Mouse (Mus musculus): ENCODE measurements around the gene Dvl2. TPM values are rescaled to one million over a fixed set of nuclear protein-coding genes. Genes with fewer than 3 reads are reported as not detected.
A peak's percentile ranks its signal among the peaks of the same experiment; 100 is the strongest.

The Dvl2 gene
- polyA plus RNA-seq, 1 experiment from 2014 or later: 47.6 TPM

DNA sequence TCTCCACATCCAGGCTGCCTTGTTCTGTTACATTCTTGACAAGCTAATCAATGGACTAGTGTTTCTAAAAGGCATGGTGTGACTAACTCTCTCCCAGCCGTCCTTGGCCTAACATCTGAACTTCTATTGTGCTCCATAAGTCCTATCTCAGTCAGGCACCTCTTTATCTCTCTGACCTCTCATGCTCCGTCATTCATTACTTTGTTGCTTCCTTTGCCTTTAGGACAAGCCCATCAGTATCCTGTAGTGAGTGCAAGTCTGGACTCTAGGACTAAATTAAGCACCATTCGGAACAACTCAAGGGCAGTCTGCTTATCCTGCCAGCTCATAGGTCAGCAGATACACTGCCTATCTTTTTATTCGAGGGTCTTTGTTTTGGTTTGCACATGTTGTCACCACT is 24.1 kb upstream of the Dvl2 start:
- no peak overlapping the region for H3K4me2 ChIP-seq (ENCODE audit: low read depth, low read length, severe bottlenecking)
- H3K9ac ChIP-seq (ENCODE audit: low read length): no peak overlapping the region
- H3K4me3 ChIP-seq (ENCODE audit: low read depth, low read length): no peak overlapping the region
- no peak overlapping the region for H3K27ac ChIP-seq (ENCODE audit: low read depth, low read length)
- H3K27me3 ChIP-seq (ENCODE audit: control insufficient read depth, insufficient read depth, low read length): no peaks in the 10 kb centered on the region
- 89% methylated on average over 4 of the region's 4 CpGs for WGBS
- DNase-seq (ENCODE audit: low spot score) (no peak), ATAC-seq (replicated peaks; ENCODE audit: low FRiP score) (no peak)
- H3K36me3 ChIP-seq (ENCODE audit: control insufficient read depth, insufficient read depth, low read length): peaks cover 7% of the 10 kb centered on the region
- peaks cover 3% of the 10 kb centered on the region; the same call in 1 of the 2 replicates for H3K4me1 ChIP-seq (replicated peaks; ENCODE audit: control insufficient read depth, insufficient read depth, low read length)
- H3K9me3 ChIP-seq (ENCODE audit: control insufficient read depth, low read length): no peaks in the 10 kb centered on the region

DNA sequence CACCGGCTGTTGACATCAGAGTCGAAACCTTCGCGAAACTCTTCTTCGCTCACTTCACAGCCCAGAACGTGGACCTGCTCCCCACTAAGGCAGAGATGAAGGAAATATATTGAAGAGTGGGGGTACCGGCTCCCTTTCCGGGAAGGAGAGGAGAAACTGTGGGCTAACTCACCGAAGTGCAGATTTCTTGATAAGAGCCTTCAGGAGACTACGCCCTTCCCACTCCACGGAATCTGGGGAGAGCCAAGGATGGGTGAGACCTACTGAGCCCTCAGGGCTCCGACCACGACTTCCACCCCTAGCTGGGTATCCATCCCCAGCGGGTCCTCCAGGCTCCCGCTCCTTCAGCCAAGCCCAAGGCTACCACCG is 20.6 kb upstream of the Dvl2 start:
- Histone ChIP-seq H3K9me3 (ENCODE audit: control insufficient read depth, low read length) (no peaks in the 10 kb centered on the region), H3K4me1 (replicated peaks; ENCODE audit: control insufficient read depth, insufficient read depth, low read length) (peaks cover 16% of the 10 kb centered on the region), H3K4me3 (ENCODE audit: low read depth, low read length) (peak overlapping the region; percentile 89), H3K27me3 (ENCODE audit: control insufficient read depth, insufficient read depth, low read length) (no peaks in the 10 kb centered on the region), H3K9ac (ENCODE audit: low read length) (peak overlapping the region; percentile 91), H3K36me3 (ENCODE audit: control insufficient read depth, insufficient read depth, low read length) (peaks cover 5% of the 10 kb centered on the region), H3K4me2 (ENCODE audit: low read depth, low read length, severe bottlenecking) (peak overlapping the region; percentile 93), H3K27ac (ENCODE audit: low read depth, low read length) (peak overlapping the region; percentile 99)
- DNase-seq (ENCODE audit: low spot score) (no peak), ATAC-seq (replicated peaks; ENCODE audit: low FRiP score) (no peak)
- 5% methylated on average over 16 of the region's 16 CpGs for WGBS

DNA sequence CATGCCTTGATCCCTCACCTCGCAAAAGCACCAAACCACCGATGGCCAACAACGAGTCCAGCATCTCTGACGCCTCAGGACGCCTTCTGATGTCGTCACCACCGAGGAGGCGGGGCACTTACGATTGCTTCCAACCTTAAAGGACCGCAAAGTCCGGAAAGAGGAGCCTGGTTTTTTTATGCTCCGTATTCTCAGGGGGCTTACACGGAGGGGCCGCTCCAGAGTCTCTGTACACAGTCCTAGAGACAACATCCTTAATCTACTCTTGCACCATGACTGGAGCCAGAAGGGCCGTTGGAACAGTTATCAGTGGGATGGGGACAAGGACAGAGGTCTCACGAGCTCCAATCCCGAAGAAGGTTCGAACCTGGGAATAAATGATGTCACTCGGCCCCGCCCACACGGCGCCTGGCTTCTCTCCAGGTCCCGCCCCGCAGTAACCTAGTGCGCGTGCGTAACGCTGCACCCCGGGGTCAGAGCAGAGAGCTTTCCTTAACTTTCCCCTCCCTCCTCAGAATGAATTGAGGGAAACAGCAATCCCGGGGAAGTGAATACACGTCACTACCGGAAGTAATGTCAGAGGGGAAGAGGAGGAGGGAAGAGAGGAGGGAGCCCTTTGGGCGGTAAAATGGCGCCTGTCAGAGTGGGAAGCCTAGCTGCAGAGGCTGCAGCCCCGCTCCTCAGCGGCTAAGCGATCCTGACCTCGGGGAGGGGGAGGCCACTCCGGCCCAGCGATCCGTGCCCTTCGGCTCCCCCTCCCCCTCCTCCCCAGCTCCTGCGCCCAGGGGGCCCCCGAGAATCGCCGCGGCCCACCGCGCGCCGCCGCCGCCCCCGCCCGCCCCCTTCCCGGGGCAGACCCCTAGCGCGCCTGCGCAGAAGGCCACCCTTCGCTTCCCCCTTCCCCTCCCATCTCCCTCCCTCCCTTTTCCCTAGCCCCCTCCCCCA is 19.9 kb upstream of the Dvl2 start:
- ATAC-seq (replicated peaks; ENCODE audit: low FRiP score) (peak; percentile 93), DNase-seq (ENCODE audit: low spot score) (peak; percentile 99)
- H3K27ac ChIP-seq (ENCODE audit: low read depth, low read length): peak overlapping the region; percentile 99
- peak overlapping the region; percentile 93 for H3K4me2 ChIP-seq (ENCODE audit: low read depth, low read length, severe bottlenecking)
- peak overlapping the region; percentile 89 for H3K4me3 ChIP-seq (ENCODE audit: low read depth, low read length)
- H3K36me3 ChIP-seq (ENCODE audit: control insufficient read depth, insufficient read depth, low read length): peaks cover 3% of the 10 kb centered on the region
- peaks cover 16% of the 10 kb centered on the region for H3K4me1 ChIP-seq (replicated peaks; ENCODE audit: control insufficient read depth, insufficient read depth, low read length)
- H3K9me3 ChIP-seq (ENCODE audit: control insufficient read depth, low read length): no peaks in the 10 kb centered on the region
- WGBS: under 1% methylated on average over 50 of the region's 60 CpGs
- no peaks in the 10 kb centered on the region for H3K27me3 ChIP-seq (ENCODE audit: control insufficient read depth, insufficient read depth, low read length)
- peak overlapping the region; percentile 91 for H3K9ac ChIP-seq (ENCODE audit: low read length)

DNA sequence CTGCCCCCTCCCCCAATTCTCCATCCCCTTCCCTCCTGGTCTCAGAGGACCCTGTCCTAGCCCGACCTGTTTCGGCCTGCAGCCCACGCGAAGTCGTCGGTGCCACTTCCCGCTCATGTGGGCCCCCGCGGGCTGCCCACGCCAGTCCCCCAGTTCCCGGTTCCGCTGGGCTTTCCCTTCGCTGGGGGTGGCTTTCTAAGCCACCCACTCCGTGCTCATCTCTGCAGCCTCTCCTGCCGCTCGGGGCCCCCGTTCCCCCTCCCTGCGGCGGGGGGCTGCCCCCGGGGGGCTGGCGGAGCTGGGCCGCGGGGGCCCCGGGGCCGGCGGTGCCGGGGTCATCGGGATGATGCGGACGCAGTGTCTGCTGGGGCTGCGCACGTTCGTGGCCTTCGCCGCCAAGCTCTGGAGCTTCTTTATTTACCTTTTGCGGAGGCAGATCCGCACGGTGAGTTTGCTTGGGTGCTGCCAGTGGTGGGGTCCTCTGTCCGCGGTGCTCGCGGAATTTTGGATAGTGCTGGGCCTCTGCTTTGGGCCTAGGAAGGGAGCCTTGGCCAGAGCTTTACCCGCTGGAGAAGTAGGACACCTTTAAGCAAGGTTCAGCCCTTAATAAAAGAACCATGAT is 19.1 kb upstream of the Dvl2 start, which contains the start of gene Ctdnep1:
Ctdnep1 (plus strand) TSS at position 16 of the 622 bp plus-strand sequence.
- DNase-seq (ENCODE audit: low spot score) (no peak), ATAC-seq (replicated peaks; ENCODE audit: low FRiP score) (peak; percentile 72)
- no peaks in the 10 kb centered on the region for H3K27me3 ChIP-seq (ENCODE audit: control insufficient read depth, insufficient read depth, low read length)
- H3K36me3 ChIP-seq (ENCODE audit: control insufficient read depth, insufficient read depth, low read length): peaks cover 3% of the 10 kb centered on the region
- H3K9ac ChIP-seq (ENCODE audit: low read length): peak within 1 kb of the TSS; percentile 91
- H3K9me3 ChIP-seq (ENCODE audit: control insufficient read depth, low read length): no peaks in the 10 kb centered on the region
- peak within 1 kb of the TSS; percentile 93 for H3K4me2 ChIP-seq (ENCODE audit: low read depth, low read length, severe bottlenecking)
- H3K4me3 ChIP-seq (ENCODE audit: low read depth, low read length): peak within 1 kb of the TSS; percentile 89
- peaks cover 16% of the 10 kb centered on the region for H3K4me1 ChIP-seq (replicated peaks; ENCODE audit: control insufficient read depth, insufficient read depth, low read length)
- WGBS: under 1% methylated on average over 34 of the region's 43 CpGs
- H3K27ac ChIP-seq (ENCODE audit: low read depth, low read length): peak within 1 kb of the TSS; percentile 99

GRCm38 (mm10) chr11:69982225-69982624 is 18.2 kb upstream of the Dvl2 start, which contains the start of gene Elp5:
Gene Elp5, minus strand, starts transcription at chr11:69982517.
- Histone ChIP-seq H3K4me3 (ENCODE audit: low read depth, low read length) (peak within 1 kb of the TSS; percentile 89), H3K9me3 (ENCODE audit: control insufficient read depth, low read length) (no peaks in the 10 kb centered on the region), H3K9ac (ENCODE audit: low read length) (peak within 1 kb of the TSS; percentile 91), H3K36me3 (ENCODE audit: control insufficient read depth, insufficient read depth, low read length) (peaks cover 3% of the 10 kb centered on the region), H3K27ac (ENCODE audit: low read depth, low read length) (peak within 1 kb of the TSS; percentile 99), H3K4me2 (ENCODE audit: low read depth, low read length, severe bottlenecking) (peak within 1 kb of the TSS; percentile 93), H3K4me1 (replicated peaks; ENCODE audit: control insufficient read depth, insufficient read depth, low read length) (peaks cover 16% of the 10 kb centered on the region), H3K27me3 (ENCODE audit: control insufficient read depth, insufficient read depth, low read length) (no peaks in the 10 kb centered on the region)
- DNase-seq (ENCODE audit: low spot score) (no peak), ATAC-seq (replicated peaks; ENCODE audit: low FRiP score) (no peak)
- WGBS: 57% methylated on average over 8 of the region's 8 CpGs

GRCm38 (mm10) chr11:69982877-69983276 is 17.5 kb upstream of the Dvl2 start:
- Histone ChIP-seq H3K27me3 (ENCODE audit: control insufficient read depth, insufficient read depth, low read length) (no peaks in the 10 kb centered on the region), H3K36me3 (ENCODE audit: control insufficient read depth, insufficient read depth, low read length) (peaks cover 3% of the 10 kb centered on the region; the same call in 1 of the 2 replicates), H3K4me1 (replicated peaks; ENCODE audit: control insufficient read depth, insufficient read depth, low read length) (peaks cover 16% of the 10 kb centered on the region), H3K27ac (ENCODE audit: low read depth, low read length) (no peak overlapping the region), H3K4me3 (ENCODE audit: low read depth, low read length) (peak overlapping the region; percentile 89; the same call in 1 of the 2 replicates), H3K9me3 (ENCODE audit: control insufficient read depth, low read length) (no peaks in the 10 kb centered on the region), H3K9ac (ENCODE audit: low read length) (peak overlapping the region; percentile 91), H3K4me2 (ENCODE audit: low read depth, low read length, severe bottlenecking) (peak overlapping the region; percentile 93; the same call in 1 of the 2 replicates)
- DNase-seq (ENCODE audit: low spot score) (no peak), ATAC-seq (replicated peaks; ENCODE audit: low FRiP score) (no peak)
- 38% methylated on average over 5 of the region's 5 CpGs for WGBS

DNA sequence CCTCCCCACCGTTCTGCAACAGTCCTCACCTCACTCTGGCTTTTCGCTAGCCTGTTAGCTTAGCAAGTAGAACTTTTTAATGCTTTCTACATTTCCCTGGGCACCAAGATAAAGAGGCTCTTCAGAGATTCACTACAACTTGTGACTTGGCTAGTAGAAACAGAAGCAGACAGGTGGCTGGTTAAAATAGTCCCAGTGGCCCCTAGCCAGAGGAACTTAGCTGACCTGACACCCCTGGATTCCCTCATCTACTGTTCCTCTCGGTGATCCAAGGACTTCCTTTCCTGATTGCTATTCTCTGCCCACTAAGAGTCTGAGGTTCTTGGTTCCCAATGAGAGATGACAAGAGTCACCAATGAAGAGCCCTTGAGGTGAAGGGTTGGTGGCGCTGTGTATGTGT is 17.0 kb upstream of the Dvl2 start:
- H3K27ac ChIP-seq (ENCODE audit: low read depth, low read length): no peak overlapping the region
- ATAC-seq (replicated peaks; ENCODE audit: low FRiP score) (no peak), DNase-seq (ENCODE audit: low spot score) (no peak)
- no peak overlapping the region for H3K4me2 ChIP-seq (ENCODE audit: low read depth, low read length, severe bottlenecking)
- H3K36me3 ChIP-seq (ENCODE audit: control insufficient read depth, insufficient read depth, low read length): peaks cover 3% of the 10 kb centered on the region; the same call in 1 of the 2 replicates
- no peaks in the 10 kb centered on the region for H3K9me3 ChIP-seq (ENCODE audit: control insufficient read depth, low read length)
- H3K4me1 ChIP-seq (replicated peaks; ENCODE audit: control insufficient read depth, insufficient read depth, low read length): peaks cover 16% of the 10 kb centered on the region
- H3K9ac ChIP-seq (ENCODE audit: low read length): no peak overlapping the region
- H3K27me3 ChIP-seq (ENCODE audit: control insufficient read depth, insufficient read depth, low read length): no peaks in the 10 kb centered on the region
- 86% methylated on average over 4 of the region's 4 CpGs for WGBS
- no peak overlapping the region for H3K4me3 ChIP-seq (ENCODE audit: low read depth, low read length)

- WGBS: 91% methylated on average over 8 of the region's 8 CpGs
- Histone ChIP-seq H3K36me3 (ENCODE audit: control insufficient read depth, insufficient read depth, low read length) (peaks cover 6% of the 10 kb centered on the region; the same call in 1 of the 2 replicates), H3K27me3 (ENCODE audit: control insufficient read depth, insufficient read depth, low read length) (no peaks in the 10 kb centered on the region), H3K4me3 (ENCODE audit: low read depth, low read length) (no peak overlapping the region), H3K9ac (ENCODE audit: low read length) (no peak overlapping the region), H3K9me3 (ENCODE audit: control insufficient read depth, low read length) (no peaks in the 10 kb centered on the region), H3K4me2 (ENCODE audit: low read depth, low read length, severe bottlenecking) (no peak overlapping the region), H3K4me1 (replicated peaks; ENCODE audit: control insufficient read depth, insufficient read depth, low read length) (peaks cover 15% of the 10 kb centered on the region), H3K27ac (ENCODE audit: low read depth, low read length) (no peak overlapping the region)
- no peak for ATAC-seq (replicated peaks; ENCODE audit: low FRiP score)
- no peak for DNase-seq (ENCODE audit: low spot score)
Observed at GRCm38 (mm10) chr11:69984431-69984830, 16.0 kb upstream of the Dvl2 start.
